Mouse (Mus musculus): Measurements from ENCODE around the gene Gm10842. TPM values are rescaled to one million over a fixed set of nuclear protein-coding genes. Genes with fewer than 3 reads are reported as not detected.
A peak's percentile ranks its signal among the peaks of the same experiment; 100 is the strongest.

The Gm10842 gene
- polyA plus RNA-seq, 1 experiment from 2014 or later: not detected

DNA sequence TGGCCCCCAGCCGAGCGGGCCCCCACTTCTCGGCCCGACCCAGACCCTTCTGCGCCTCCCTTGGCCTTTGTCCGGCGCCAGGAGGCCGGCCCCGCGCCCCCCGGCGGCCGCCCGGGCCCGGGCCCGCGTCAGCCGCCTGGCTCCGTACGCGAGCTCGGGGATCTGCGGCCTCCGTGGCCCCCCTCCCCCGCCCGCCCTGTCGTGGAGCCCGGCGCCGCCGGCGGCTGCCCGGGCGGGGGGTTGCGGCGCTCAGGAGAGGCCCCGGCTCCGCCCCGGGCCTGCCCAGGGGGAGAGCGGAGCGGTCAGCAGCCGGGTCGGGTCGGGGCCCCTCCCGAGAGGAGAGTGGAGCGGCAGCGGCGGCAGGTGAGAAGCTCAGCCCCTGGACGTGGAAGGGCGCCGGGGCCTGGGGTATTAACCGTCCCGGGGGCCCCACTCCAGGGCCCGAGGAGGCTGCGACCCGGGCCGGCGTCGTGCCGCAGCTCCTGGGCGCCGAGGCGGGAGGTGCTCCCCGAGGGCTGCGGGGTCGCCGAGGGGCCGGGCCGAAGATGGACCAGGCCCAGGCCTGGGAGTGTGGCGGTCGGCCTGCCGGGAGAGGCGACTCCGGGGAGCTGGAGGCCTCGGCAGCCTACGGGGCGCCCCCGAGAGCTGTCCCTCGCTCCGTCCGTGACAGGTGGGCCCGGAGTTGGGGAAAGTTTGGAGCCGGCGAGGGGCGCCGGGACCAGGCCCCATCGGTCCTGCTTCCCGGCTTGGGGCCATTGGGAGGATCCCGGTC, 35.2 kb downstream of the Gm10842 start:
- 8% methylated on average over 70 of the region's 89 CpGs for WGBS
- ATAC-seq (ENCODE audit: low FRiP score): peak; percentile 67
- no peaks in the 10 kb centered on the region for H3K27me3 ChIP-seq (ENCODE audit: control insufficient read depth, insufficient read depth, low read length)

DNA sequence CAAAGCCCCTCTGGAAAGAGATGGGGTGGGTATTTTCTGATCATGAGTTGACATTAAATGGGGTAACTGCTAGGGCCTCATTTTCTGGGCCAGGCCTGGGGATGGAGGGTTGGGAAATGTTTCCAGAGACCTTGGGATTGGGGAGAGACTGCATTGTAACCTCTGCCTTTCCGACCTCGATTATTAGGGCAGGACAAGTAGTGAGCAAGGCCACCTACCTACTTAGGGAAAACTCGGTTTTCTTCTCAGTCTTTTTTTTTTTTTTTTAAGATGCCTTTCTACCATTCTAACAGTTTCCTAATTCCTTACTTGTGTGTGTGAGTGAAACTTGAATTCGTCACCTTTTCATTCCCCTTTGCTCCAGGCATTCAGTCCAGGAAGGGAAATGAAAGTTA, 35.8 kb downstream of the Gm10842 start:
- H3K4me1 ChIP-seq (replicated peaks; ENCODE audit: control insufficient read depth, insufficient read depth, low read length): peaks cover 24% of the 10 kb centered on the region
- peak overlapping the region; percentile 94 for H3K4me3 ChIP-seq (replicated peaks; ENCODE audit: low read length)
- no peak for ATAC-seq (ENCODE audit: low FRiP score)
- no peaks in the 10 kb centered on the region for H3K27me3 ChIP-seq (ENCODE audit: control insufficient read depth, insufficient read depth, low read length)
- no peaks in the 10 kb centered on the region for H3K9me3 ChIP-seq (ENCODE audit: control insufficient read depth, low read length)
- peaks cover 21% of the 10 kb centered on the region for H3K36me3 ChIP-seq (replicated peaks; ENCODE audit: control insufficient read depth, insufficient read depth)
- no peak for DNase-seq (ENCODE audit: low spot score)
- H3K9ac ChIP-seq: peak overlapping the region; percentile 97
- H3K4me2 ChIP-seq (replicated peaks): peak overlapping the region; percentile 93
- 8% methylated on average over 4 of the region's 4 CpGs for WGBS
- peak overlapping the region; percentile 92 for H3K27ac ChIP-seq

More for the DNA sequence above, 35.2 kb downstream of the Gm10842 start:
- H3K27ac ChIP-seq: peak overlapping the region; percentile 92
- H3K4me2 ChIP-seq (replicated peaks): peak overlapping the region; percentile 93
- peak overlapping the region; percentile 94 for H3K4me3 ChIP-seq (replicated peaks; ENCODE audit: low read length)
- H3K9ac ChIP-seq: peak overlapping the region; percentile 97
- peaks cover 21% of the 10 kb centered on the region for H3K36me3 ChIP-seq (replicated peaks; ENCODE audit: control insufficient read depth, insufficient read depth)
- H3K9me3 ChIP-seq (ENCODE audit: control insufficient read depth, low read length): no peaks in the 10 kb centered on the region
- DNase-seq (ENCODE audit: low spot score): no peak
- peaks cover 24% of the 10 kb centered on the region for H3K4me1 ChIP-seq (replicated peaks; ENCODE audit: control insufficient read depth, insufficient read depth, low read length)

DNA sequence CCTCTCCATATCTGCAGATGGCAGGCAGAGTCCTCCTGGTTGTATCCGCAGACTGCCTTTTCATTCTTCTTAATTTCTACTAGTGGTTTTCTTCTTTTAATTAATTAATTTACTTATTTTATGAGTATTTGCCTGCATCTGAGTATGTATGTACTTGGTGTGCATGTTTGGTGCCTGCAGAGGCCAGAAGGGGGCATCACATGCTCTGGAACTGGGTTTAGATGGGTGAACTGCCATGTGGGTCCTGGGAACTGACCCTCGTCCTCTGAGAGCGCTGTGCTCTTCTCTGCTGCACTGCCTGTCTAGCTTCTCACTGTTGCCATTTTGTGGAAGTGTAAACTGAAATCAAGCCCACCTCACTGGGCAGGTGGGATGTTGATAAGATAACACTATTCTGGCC, 38.0 kb downstream of the Gm10842 start:
- ATAC-seq (ENCODE audit: low FRiP score): no peak

DNA sequence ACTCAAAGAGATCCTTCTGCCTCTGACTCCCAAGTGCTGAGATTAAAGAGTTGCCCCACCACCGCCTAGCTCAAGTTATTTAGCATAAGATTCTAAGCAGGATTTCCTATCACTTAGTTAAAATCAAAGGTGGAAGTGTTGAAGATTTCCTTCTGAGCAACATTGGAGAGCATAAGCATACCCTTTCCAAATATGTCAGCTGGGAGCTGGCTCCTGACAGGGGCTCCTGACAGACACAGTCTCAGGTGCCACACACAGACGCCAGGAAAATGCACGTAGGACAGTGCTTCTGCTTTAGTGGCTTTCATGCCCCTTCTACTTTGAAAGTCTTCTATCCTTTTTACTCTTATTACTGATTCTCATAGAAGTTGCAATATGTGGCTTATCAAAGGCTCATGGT, 45.5 kb downstream of the Gm10842 start:
- over 99% methylated on average over 3 of the region's 3 CpGs for WGBS
- DNase-seq (ENCODE audit: low spot score): no peak
- H3K27me3 ChIP-seq (ENCODE audit: control insufficient read depth, insufficient read depth, low read length): no peaks in the 10 kb centered on the region
- no peak overlapping the region for H3K4me3 ChIP-seq (replicated peaks; ENCODE audit: low read length)
- no peak overlapping the region for H3K9ac ChIP-seq
- no peaks in the 10 kb centered on the region for H3K4me1 ChIP-seq (replicated peaks; ENCODE audit: control insufficient read depth, insufficient read depth, low read length)
- no peak overlapping the region for H3K4me2 ChIP-seq (replicated peaks)
- ATAC-seq (ENCODE audit: low FRiP score): no peak
- H3K36me3 ChIP-seq (replicated peaks; ENCODE audit: control insufficient read depth, insufficient read depth): peaks cover 6% of the 10 kb centered on the region; the same call in 1 of the 2 replicates
- H3K9me3 ChIP-seq (ENCODE audit: control insufficient read depth, low read length): no peaks in the 10 kb centered on the region
- no peak overlapping the region for H3K27ac ChIP-seq

More for the DNA sequence above, 38.0 kb downstream of the Gm10842 start:
- Histone ChIP-seq H3K27me3 (ENCODE audit: control insufficient read depth, insufficient read depth, low read length) (no peaks in the 10 kb centered on the region), H3K9ac (no peak overlapping the region), H3K27ac (no peak overlapping the region), H3K4me2 (replicated peaks) (no peak overlapping the region), H3K9me3 (ENCODE audit: control insufficient read depth, low read length) (no peaks in the 10 kb centered on the region), H3K4me3 (replicated peaks; ENCODE audit: low read length) (no peak overlapping the region), H3K36me3 (replicated peaks; ENCODE audit: control insufficient read depth, insufficient read depth) (peaks cover 21% of the 10 kb centered on the region), H3K4me1 (replicated peaks; ENCODE audit: control insufficient read depth, insufficient read depth, low read length) (peaks cover 16% of the 10 kb centered on the region)
- WGBS: 91% methylated on average over 3 of the region's 3 CpGs
- DNase-seq (ENCODE audit: low spot score): no peak

Other genes with a start within 250 kb of the Gm10842 start
- gene Efcab3, start 83.3 kb upstream of the Gm10842 start, polyA plus RNA-seq (2014; fragmentation: Nextera tagmentation; extraction: Ambion mirVana): 0.17 TPM in 1 of 2 replicates, not detected in the other
- gene Mettl2, start 20.5 kb upstream of the Gm10842 start, polyA plus RNA-seq (2014; fragmentation: Nextera tagmentation; extraction: Ambion mirVana): 25.0 and 27.3 TPM in 2 replicates
- gene Tlk2, start 31.9 kb downstream of the Gm10842 start, polyA plus RNA-seq (2014; fragmentation: Nextera tagmentation; extraction: Ambion mirVana): 26.2 and 27.9 TPM in 2 replicates
- gene Mrc2, start 145.8 kb downstream of the Gm10842 start, polyA plus RNA-seq (2014; fragmentation: Nextera tagmentation; extraction: Ambion mirVana): 3.4 and 3.7 TPM in 2 replicates